Mouse (Mus musculus) left cerebral cortex, adult 18-20 months (tissue): ENCODE measurements around the gene Cacna1h. TPM values are rescaled to one million over a fixed set of nuclear protein-coding genes. Genes with fewer than 3 reads are reported as not detected.
A peak's percentile ranks its signal among the peaks of the same experiment; 100 is the strongest.

Source experiments
- DNase-seq, 2 experiments: peaks; one replicate each; pipeline ENCODE4 v3.0.0; 2021 to 2022; ENCODE audit warnings: low spot score in 2 of 2, mixed read lengths in 1 of 2
- total RNA-seq, 2 experiments: library from RNA; stranded (reverse); gene quantifications; 2 replicates each; pipeline ENCODE4 v1.2.3; 2021

Cacna1h gene
- total RNA-seq, 2 experiments from 2014 or later: 39.6 to 43.7 TPM

GRCm38 (mm10) chr17:25409621-25410020, 24.0 kb downstream of the Cacna1h start:
- no peak for DNase-seq

- DNase-seq: no peak
Observed at GRCm38 (mm10) chr17:25408302-25408999, 25.1 kb downstream of the Cacna1h start.

DNA sequence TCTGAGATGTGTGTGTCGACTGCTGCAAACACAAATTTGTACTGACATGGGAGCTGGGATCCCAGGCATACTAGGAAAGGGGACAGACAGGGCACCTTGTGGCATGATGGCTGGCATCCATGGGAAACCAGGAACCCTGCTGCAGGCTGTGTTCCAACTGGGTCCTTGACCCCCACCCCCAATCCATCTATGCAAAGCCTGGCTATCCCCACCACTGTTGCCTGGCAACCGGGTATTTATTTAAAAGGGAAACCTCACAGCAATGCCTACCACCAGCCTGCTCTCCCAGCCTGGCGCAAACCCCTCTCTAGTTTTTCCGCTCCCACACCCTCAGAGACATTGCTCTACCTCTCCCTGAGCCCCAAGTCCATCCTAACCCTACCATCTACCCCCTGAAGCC, 26.2 kb downstream of the Cacna1h start:
- no peak for DNase-seq

DNA sequence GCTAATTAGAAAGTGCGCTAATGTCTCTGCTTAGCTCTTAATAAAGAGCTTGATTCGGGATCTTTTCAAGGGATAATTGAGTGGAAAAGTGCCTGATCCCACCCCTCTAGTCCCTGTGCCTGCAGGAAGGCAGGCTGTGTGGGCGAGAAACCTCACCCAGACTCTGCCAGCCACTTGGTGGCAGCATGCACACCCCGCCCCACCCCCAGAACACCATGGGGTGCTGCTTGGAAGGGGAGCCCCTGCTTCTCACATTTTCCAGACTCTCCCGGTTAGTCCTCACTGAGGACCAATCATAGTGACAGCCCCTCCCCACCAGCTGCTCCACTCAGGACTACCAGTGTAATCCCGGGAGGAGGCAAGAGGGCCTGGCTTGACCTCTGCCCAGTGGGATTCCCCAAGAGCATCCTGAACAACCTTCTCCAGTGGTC, 27.6 kb downstream of the Cacna1h start:
- DNase-seq: peak; percentile 48 to 64

GRCm38 (mm10) chr17:25405224-25405895, 28.2 kb downstream of the Cacna1h start:
- DNase-seq: no peak

DNA sequence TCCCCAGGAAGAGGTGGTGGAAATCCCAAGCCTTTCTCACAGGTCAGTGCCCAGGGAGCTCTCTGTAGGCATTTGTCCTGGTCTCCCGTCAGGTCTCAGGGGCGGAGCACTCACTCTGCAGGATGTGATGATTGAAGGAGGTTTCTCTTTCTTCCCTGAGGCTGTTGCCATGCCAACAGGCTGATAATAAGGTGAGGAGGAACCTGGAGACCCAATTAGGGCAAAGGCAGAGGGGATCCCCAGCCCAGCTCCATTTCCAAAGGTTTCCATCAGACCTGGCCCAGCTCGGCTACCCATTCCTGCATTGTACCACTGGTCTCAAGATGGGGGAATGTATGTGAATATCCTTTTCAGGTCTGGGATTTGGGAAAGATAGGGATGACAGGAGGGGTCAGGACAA, 29.4 kb downstream of the Cacna1h start:
- no peak for DNase-seq

GRCm38 (mm10) chr17:25402224-25402623, 31.4 kb downstream of the Cacna1h start:
- DNase-seq: no peak

- no peak for DNase-seq
Observed at GRCm38 (mm10) chr17:25401491-25401890, 32.1 kb downstream of the Cacna1h start.

GRCm38 (mm10) chr17:25400443-25400842, 33.1 kb downstream of the Cacna1h start:
- DNase-seq: no peak

DNA sequence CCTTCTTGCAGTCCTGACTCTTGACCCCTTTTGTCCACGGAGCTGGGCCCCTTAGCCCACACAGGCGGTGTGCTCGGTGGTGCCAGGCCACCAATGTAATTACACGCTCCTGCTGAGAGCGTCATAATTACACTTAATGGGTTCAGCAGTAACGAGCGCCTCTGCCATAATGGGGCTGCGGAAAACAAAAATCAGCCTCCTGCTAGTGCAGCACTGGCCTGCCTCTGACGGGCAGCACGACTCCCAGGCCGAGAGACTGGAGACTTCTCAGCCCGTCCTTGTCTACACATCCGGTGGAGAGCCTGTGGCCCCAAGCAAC, 35.1 kb downstream of the Cacna1h start:
- no peak for DNase-seq

- DNase-seq: peak; percentile 74 to 85
Observed at GRCm38 (mm10) chr17:25397804-25398519, 35.6 kb downstream of the Cacna1h start.

GRCm38 (mm10) chr17:25394526-25394925, 39.1 kb downstream of the Cacna1h start:
- DNase-seq: no peak

- DNase-seq: peak; percentile 25 to 32
Observed at GRCm38 (mm10) chr17:25374011-25374410, 59.6 kb downstream of the Cacna1h start.

GRCm38 (mm10) chr17:25372491-25372890, 61.1 kb downstream of the Cacna1h start:
- no peak for DNase-seq

GRCm38 (mm10) chr17:25368973-25369372, 64.6 kb downstream of the Cacna1h start, which contains the start of gene Tpsg1:
TSS of gene Tpsg1 (plus strand) at chr17:25369273.
- no peak for DNase-seq

GRCm38 (mm10) chr17:25366005-25366404, 67.6 kb downstream of the Cacna1h start, which contains the start of gene Tpsb2:
TSS of gene Tpsb2 (plus strand) at chr17:25366305.
- no peak for DNase-seq

GRCm38 (mm10) chr17:25363726-25364125, 69.9 kb downstream of the Cacna1h start:
- peak; percentile 49 to 70 for DNase-seq

DNA sequence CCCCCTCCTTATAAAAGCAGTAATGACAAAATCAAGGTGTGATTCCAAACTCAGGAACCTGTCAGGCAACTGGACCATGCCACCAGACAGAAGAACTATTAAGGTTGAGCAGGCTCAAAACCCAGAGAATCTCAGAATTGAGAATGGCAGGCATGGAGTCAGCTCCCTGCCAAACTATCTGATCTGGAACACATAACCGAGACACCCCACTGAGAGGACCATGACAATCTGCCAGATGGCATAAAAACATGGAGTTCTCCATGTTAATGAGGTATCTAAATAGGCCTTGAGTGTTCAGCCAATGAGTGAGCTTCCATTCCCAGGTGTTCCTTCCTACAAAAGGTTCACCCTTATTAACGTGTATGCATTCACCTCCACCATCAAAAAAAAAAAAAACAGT, 72.3 kb downstream of the Cacna1h start:
- DNase-seq: no peak

- no peak for DNase-seq
Observed at GRCm38 (mm10) chr17:25345462-25345861, 88.1 kb downstream of the Cacna1h start, which contains the start of gene Tpsab1. TSS of gene Tpsab1 (minus strand) at chr17:25345562.

- no peak for DNase-seq
Observed at GRCm38 (mm10) chr17:25341490-25341889, 92.1 kb downstream of the Cacna1h start.

- no peak for DNase-seq
Observed at GRCm38 (mm10) chr17:25340003-25340402, 93.6 kb downstream of the Cacna1h start.

- DNase-seq: no peak
Observed at GRCm38 (mm10) chr17:25338218-25338617, 95.4 kb downstream of the Cacna1h start.
